Mouse (Mus musculus) stomach, embryonic 16.5 days (tissue): Measurements from ENCODE around the gene Ddx51. TPM values are rescaled to one million over a fixed set of nuclear protein-coding genes. Genes with fewer than 3 reads are reported as not detected.
A peak's percentile ranks its signal among the peaks of the same experiment; 100 is the strongest.

Source experiments
- ATAC-seq: fragments of 200-750 bp; cut with Nextera tagmentation; 2 replicates; pipeline ENCODE4 v1.8.0; 2017; ENCODE audit warnings: moderate number of reproducible peaks, moderate TSS enrichment; ENCODE audit not compliant: insufficient read depth, low FRiP score
- H3K27ac ChIP-seq: fragments of 300-500 bp; sonication (generic); 2 replicates; pipeline ENCODE4 v1.5.1; 2014; ENCODE audit warnings: low read length
- H3K27me3 ChIP-seq: fragments of 300-500 bp; sonication (generic); 2 replicates; pipeline ENCODE4 v1.6.1; 2014; ENCODE audit warnings: low read length, control low read depth, mixed read lengths; ENCODE audit not compliant: control insufficient read depth, insufficient read depth
- H3K36me3 ChIP-seq: fragments of 300-500 bp; sonication (generic); 2 replicates; pipeline ENCODE4 v1.6.1; 2014; ENCODE audit warnings: low read length; ENCODE audit not compliant: control insufficient read depth, insufficient read depth
- H3K4me1 ChIP-seq: fragments of 300-500 bp; sonication (generic); 2 replicates; pipeline ENCODE4 v1.6.1; 2014; ENCODE audit warnings: low read length, control low read depth, mixed read lengths; ENCODE audit not compliant: control insufficient read depth, insufficient read depth
- H3K4me2 ChIP-seq: fragments of 300-500 bp; sonication (generic); 2 replicates; pipeline ENCODE4 v1.6.1; 2014; ENCODE audit warnings: low read depth, low read length, mixed read lengths
- H3K4me3 ChIP-seq: fragments of 300-500 bp; sonication (generic); replicated peaks from 2 replicates; pipeline ENCODE4 v1.5.1; 2014; ENCODE audit warnings: mild to moderate bottlenecking, low read length
- H3K9ac ChIP-seq: fragments of 300-500 bp; sonication (generic); 2 replicates; pipeline ENCODE4 v1.6.1; 2014; ENCODE audit warnings: low read length
- H3K9me3 ChIP-seq: fragments of 300-500 bp; sonication (generic); replicated peaks from 2 replicates; pipeline ENCODE4 v1.6.1; 2016; ENCODE audit warnings: low read length, control low read depth; ENCODE audit not compliant: control insufficient read depth
- WGBS: fragments of 180-500 bp; shearing (Covaris S2); extraction: QIAGEN DNeasy Blood & Tissue Kit; methylation state at CpG from one replicate; pipeline ENCODE4 v1.1.7; 2014; 5-methylcytosine and 5-hydroxymethylcytosine counted together
- microRNA-seq: library from miRNA; unstranded; fragments of <30 nt; microRNA quantifications from one replicate; pipeline ENCODE4, GENCODE M21; 2016
- polyA plus RNA-seq: library from polyadenylated mRNA; unstranded; fragments of >200 nt; fragmentation: Nextera tagmentation; extraction: Ambion mirVana; gene quantifications from 2 replicates; pipeline ENCODE4 v1.2.1, GENCODE M21; 2015

Gene Ddx51
- polyA plus RNA-seq, 1 experiment from 2014 or later, result 15.1 TPM

GRCm38 (mm10) chr5:110704004-110704403, 50.8 kb downstream of the Ddx51 start:
- peaks cover 28% of the 10 kb centered on the region for H3K36me3 ChIP-seq
- H3K9ac ChIP-seq, result no peak overlapping the region
- no peaks in the 10 kb centered on the region for H3K9me3 ChIP-seq
- 70% methylated on average over 1 of the region's 1 CpGs for WGBS
- H3K4me2 ChIP-seq, result no peak overlapping the region
- H3K4me1 ChIP-seq, result no peaks in the 10 kb centered on the region
- H3K27ac ChIP-seq, result no peak overlapping the region
- ATAC-seq, result no peak
- no peak overlapping the region for H3K4me3 ChIP-seq
- no peaks in the 10 kb centered on the region for H3K27me3 ChIP-seq

- no peaks in the 10 kb centered on the region for H3K27me3 ChIP-seq
- H3K9ac ChIP-seq, result no peak overlapping the region
- H3K9me3 ChIP-seq, result no peaks in the 10 kb centered on the region
- H3K27ac ChIP-seq, result no peak overlapping the region
- H3K4me1 ChIP-seq, result no peaks in the 10 kb centered on the region
- no peak overlapping the region for H3K4me3 ChIP-seq
- WGBS, result 91% methylated on average over 4 of the region's 4 CpGs
- peaks cover 21% of the 10 kb centered on the region; the same call in 1 of the 2 replicates for H3K36me3 ChIP-seq
- no peak overlapping the region for H3K4me2 ChIP-seq
- ATAC-seq, result no peak
Observed at GRCm38 (mm10) chr5:110709256-110709655, 56.0 kb downstream of the Ddx51 start.

Small RNA genes within 50 kb of the gene (microRNA-seq; reads per million reads assigned to microRNA genes)
- 2.3 reads per million, percentile 11 among the genes with 10 or more reads in this experiment for gene Mir7026

Other genes with a start within 250 kb of the Ddx51 start
- gene Fbrsl1, start 204.9 kb upstream of the Ddx51 start, polyA plus RNA-seq, result 4.9 and 5.5 TPM in 2 replicates
- gene Galnt9, start 109.1 kb upstream of the Ddx51 start, polyA plus RNA-seq, result 0.41 and 0.59 TPM in 2 replicates
- 47.2 and 48.5 TPM in 2 replicates for gene Noc4l, start within 50 bp of the Ddx51 start, polyA plus RNA-seq
- 30.8 and 42.4 TPM in 2 replicates for gene Ep400, start 117.3 kb downstream of the Ddx51 start, polyA plus RNA-seq
- gene Pus1, start 127.2 kb downstream of the Ddx51 start, polyA plus RNA-seq, result 37.8 and 38.3 TPM in 2 replicates
- 12.0 and 12.8 TPM in 2 replicates for gene Ulk1, start 156.6 kb downstream of the Ddx51 start, polyA plus RNA-seq
- 23.9 and 28.7 TPM in 2 replicates for gene Hscb, start 186.3 kb downstream of the Ddx51 start, polyA plus RNA-seq
- gene Chek2, start 186.5 kb downstream of the Ddx51 start, polyA plus RNA-seq, result 29.2 and 31.3 TPM in 2 replicates
- 7.5 and 9.0 TPM in 2 replicates for gene Ttc28, start 226.4 kb downstream of the Ddx51 start, polyA plus RNA-seq